Mouse (Mus musculus) heart, embryonic 12.5 days (tissue): ENCODE data around the gene Zbtb40. TPM values are rescaled to one million over a fixed set of nuclear protein-coding genes. Genes with fewer than 3 reads are reported as not detected.
A peak's percentile ranks its signal among the peaks of the same experiment; 100 is the strongest.

Source experiments
- ATAC-seq: fragments of 200-750 bp; cut with Nextera tagmentation; 2 replicates; pipeline ENCODE4 v1.8.0; 2017; ENCODE audit warnings: moderate TSS enrichment, moderate library complexity; ENCODE audit not compliant: insufficient number of reproducible peaks, low FRiP score
- H3K27ac ChIP-seq: fragments of 300-500 bp; sonication (generic); 2 replicates; pipeline ENCODE4 v1.5.1; 2016; ENCODE audit warnings: mild to moderate bottlenecking, moderate library complexity; ENCODE audit not compliant: poor library complexity, severe bottlenecking
- H3K27me3 ChIP-seq: fragments of 300-500 bp; sonication (generic); replicated peaks from 2 replicates; pipeline ENCODE4 v1.6.1; 2016; ENCODE audit warnings: mild to moderate bottlenecking, moderate library complexity
- H3K36me3 ChIP-seq: fragments of 300-500 bp; sonication (generic); 2 replicates; pipeline ENCODE4 v1.6.1; 2016; ENCODE audit warnings: mild to moderate bottlenecking, moderate library complexity
- H3K4me1 ChIP-seq: fragments of 300-500 bp; sonication (generic); replicated peaks from 2 replicates; pipeline ENCODE4 v1.6.1; 2016; ENCODE audit warnings: mild to moderate bottlenecking
- H3K4me2 ChIP-seq: fragments of 300-500 bp; sonication (generic); 2 replicates; pipeline ENCODE4 v1.6.1; 2016; ENCODE audit warnings: mild to moderate bottlenecking, moderate library complexity
- H3K4me3 ChIP-seq: fragments of 300-500 bp; sonication (generic); 2 replicates; pipeline ENCODE4 v1.5.1; 2016; ENCODE audit warnings: mild to moderate bottlenecking
- H3K9ac ChIP-seq: fragments of 300-500 bp; sonication (generic); 2 replicates; pipeline ENCODE4 v1.6.1; 2016; ENCODE audit warnings: mild to moderate bottlenecking, moderate library complexity
- H3K9me3 ChIP-seq: fragments of 300-500 bp; sonication (generic); replicated peaks from 2 replicates; pipeline ENCODE4 v1.6.1; 2016; ENCODE audit warnings: mild to moderate bottlenecking, moderate library complexity
- WGBS: fragments of 180-500 bp; shearing (Covaris S2); methylation state at CpG from one replicate; pipeline ENCODE4 v1.1.7; 2016; 5-methylcytosine and 5-hydroxymethylcytosine counted together
- polyA plus RNA-seq: library from polyadenylated mRNA; unstranded; fragments of >200 nt; fragmentation: Nextera tagmentation; extraction: Ambion mirVana; gene quantifications from 2 replicates; pipeline ENCODE4 v1.2.1, GENCODE M21; 2016

Gene Zbtb40
- polyA plus RNA-seq, 1 experiment from 2014 or later, result 4.1 TPM

GRCm38 (mm10) chr4:137033115-137033887 is 15.3 kb downstream of the Zbtb40 start:
- 64% methylated on average over 7 of the region's 7 CpGs for WGBS
- no peaks in the 10 kb centered on the region for H3K9me3 ChIP-seq
- H3K4me2 ChIP-seq, result no peak overlapping the region
- H3K27ac ChIP-seq, result no peak overlapping the region
- peaks cover 24% of the 10 kb centered on the region for H3K4me1 ChIP-seq
- no peaks in the 10 kb centered on the region for H3K36me3 ChIP-seq
- no peak overlapping the region for H3K4me3 ChIP-seq
- no peaks in the 10 kb centered on the region for H3K27me3 ChIP-seq
- no peak for ATAC-seq
- no peak overlapping the region for H3K9ac ChIP-seq

- Histone ChIP-seq H3K4me3 (no peak overlapping the region), H3K4me1 (peaks cover 24% of the 10 kb centered on the region), H3K36me3 (no peaks in the 10 kb centered on the region), H3K4me2 (no peak overlapping the region), H3K9ac (no peak overlapping the region), H3K27ac (no peak overlapping the region), H3K9me3 (no peaks in the 10 kb centered on the region), H3K27me3 (no peaks in the 10 kb centered on the region)
- ATAC-seq, result no peak
- 93% methylated on average over 4 of the region's 4 CpGs for WGBS
Measured at GRCm38 (mm10) chr4:137032456-137032855, 16.1 kb downstream of the Zbtb40 start.

GRCm38 (mm10) chr4:137031319-137031718 is 17.3 kb downstream of the Zbtb40 start:
- no peaks in the 10 kb centered on the region for H3K9me3 ChIP-seq
- H3K27ac ChIP-seq, result no peak overlapping the region
- H3K4me2 ChIP-seq, result no peak overlapping the region
- H3K4me3 ChIP-seq, result no peak overlapping the region
- ATAC-seq, result no peak
- WGBS, result 80% methylated on average over 7 of the region's 7 CpGs
- no peaks in the 10 kb centered on the region for H3K36me3 ChIP-seq
- peaks cover 33% of the 10 kb centered on the region for H3K4me1 ChIP-seq
- H3K9ac ChIP-seq, result no peak overlapping the region
- H3K27me3 ChIP-seq, result no peaks in the 10 kb centered on the region

GRCm38 (mm10) chr4:137029348-137029747 is 19.3 kb downstream of the Zbtb40 start:
- H3K27ac ChIP-seq, result no peak overlapping the region
- 36% methylated on average over 8 of the region's 8 CpGs for WGBS

GRCm38 (mm10) chr4:137027051-137027450 is 21.6 kb downstream of the Zbtb40 start:
- peaks cover 47% of the 10 kb centered on the region for H3K4me1 ChIP-seq
- WGBS, result 55% methylated on average over 5 of the region's 5 CpGs
- no peak overlapping the region for H3K27ac ChIP-seq
- H3K4me2 ChIP-seq, result no peak overlapping the region
- H3K4me3 ChIP-seq, result no peak overlapping the region
- H3K9ac ChIP-seq, result no peak overlapping the region
- H3K36me3 ChIP-seq, result no peaks in the 10 kb centered on the region
- no peaks in the 10 kb centered on the region for H3K9me3 ChIP-seq
- ATAC-seq, result no peak
- no peaks in the 10 kb centered on the region for H3K27me3 ChIP-seq

More at GRCm38 (mm10) chr4:137029348-137029747, 19.3 kb downstream of the Zbtb40 start:
- ATAC-seq, result no peak
- no peaks in the 10 kb centered on the region for H3K27me3 ChIP-seq
- H3K9me3 ChIP-seq, result no peaks in the 10 kb centered on the region
- H3K4me1 ChIP-seq, result peaks cover 47% of the 10 kb centered on the region
- peak overlapping the region; percentile 42; the same call in 1 of the 2 replicates for H3K9ac ChIP-seq
- H3K4me2 ChIP-seq, result no peak overlapping the region
- no peak overlapping the region for H3K4me3 ChIP-seq
- H3K36me3 ChIP-seq, result no peaks in the 10 kb centered on the region

- ATAC-seq, result peak; percentile 67; the same call in 1 of the 2 replicates
- Histone ChIP-seq H3K4me3 (no peak overlapping the region), H3K36me3 (no peaks in the 10 kb centered on the region), H3K4me2 (no peak overlapping the region), H3K4me1 (peaks cover 42% of the 10 kb centered on the region), H3K27me3 (no peaks in the 10 kb centered on the region), H3K9ac (no peak overlapping the region), H3K27ac (no peak overlapping the region), H3K9me3 (no peaks in the 10 kb centered on the region)
- 30% methylated on average over 6 of the region's 6 CpGs for WGBS
Measured at GRCm38 (mm10) chr4:137025570-137025969, 23.0 kb downstream of the Zbtb40 start.

- Histone ChIP-seq H3K4me2 (no peak overlapping the region), H3K9me3 (no peaks in the 10 kb centered on the region), H3K36me3 (no peaks in the 10 kb centered on the region), H3K4me1 (peaks cover 38% of the 10 kb centered on the region), H3K9ac (no peak overlapping the region), H3K4me3 (no peak overlapping the region), H3K27me3 (no peaks in the 10 kb centered on the region), H3K27ac (no peak overlapping the region)
- no peak for ATAC-seq
- WGBS, result 58% methylated on average over 2 of the region's 2 CpGs
Measured at GRCm38 (mm10) chr4:137025133-137025532, 23.5 kb downstream of the Zbtb40 start.

- WGBS, result 79% methylated on average over 3 of the region's 3 CpGs
- H3K4me1 ChIP-seq, result peaks cover under 1% of the 10 kb centered on the region; the same call in 1 of the 2 replicates
- peaks cover 31% of the 10 kb centered on the region for H3K36me3 ChIP-seq
- H3K9me3 ChIP-seq, result no peaks in the 10 kb centered on the region
- H3K27ac ChIP-seq, result no peak overlapping the region
- ATAC-seq, result no peak
- no peak overlapping the region for H3K9ac ChIP-seq
- no peak overlapping the region for H3K4me3 ChIP-seq
- no peaks in the 10 kb centered on the region for H3K27me3 ChIP-seq
- H3K4me2 ChIP-seq, result no peak overlapping the region
Measured at GRCm38 (mm10) chr4:137020065-137020464, 28.5 kb downstream of the Zbtb40 start.

- Histone ChIP-seq H3K4me1 (no peaks in the 10 kb centered on the region), H3K9ac (no peak overlapping the region), H3K4me2 (no peak overlapping the region), H3K36me3 (peaks cover 31% of the 10 kb centered on the region), H3K27ac (no peak overlapping the region), H3K9me3 (no peaks in the 10 kb centered on the region), H3K27me3 (no peaks in the 10 kb centered on the region), H3K4me3 (no peak overlapping the region)
- ATAC-seq, result no peak
- 60% methylated on average over 8 of the region's 8 CpGs for WGBS
Measured at GRCm38 (mm10) chr4:137015934-137016333, 32.7 kb downstream of the Zbtb40 start.

- Histone ChIP-seq H3K9me3 (no peaks in the 10 kb centered on the region), H3K4me3 (no peak overlapping the region), H3K4me2 (no peak overlapping the region), H3K27me3 (no peaks in the 10 kb centered on the region), H3K4me1 (no peaks in the 10 kb centered on the region), H3K9ac (no peak overlapping the region), H3K36me3 (peaks cover 31% of the 10 kb centered on the region), H3K27ac (no peak overlapping the region)
- 77% methylated on average over 6 of the region's 6 CpGs for WGBS
- no peak for ATAC-seq
Measured at GRCm38 (mm10) chr4:137015476-137015856, 33.1 kb downstream of the Zbtb40 start.

- no peak for ATAC-seq
- no peak overlapping the region for H3K4me2 ChIP-seq
- no peak overlapping the region for H3K4me3 ChIP-seq
- 86% methylated on average over 18 of the region's 18 CpGs for WGBS
- H3K27ac ChIP-seq, result no peak overlapping the region
- no peaks in the 10 kb centered on the region for H3K4me1 ChIP-seq
- peaks cover 31% of the 10 kb centered on the region for H3K36me3 ChIP-seq
- no peak overlapping the region for H3K9ac ChIP-seq
- no peaks in the 10 kb centered on the region for H3K27me3 ChIP-seq
- no peaks in the 10 kb centered on the region for H3K9me3 ChIP-seq
Measured at GRCm38 (mm10) chr4:137014654-137015475, 33.7 kb downstream of the Zbtb40 start.
